Mouse (Mus musculus) intestine, postnatal 0 days (tissue): ENCODE data around the gene Bcas1. TPM values are rescaled to one million over a fixed set of nuclear protein-coding genes. Genes with fewer than 3 reads are reported as not detected.

Source experiments
- ATAC-seq: fragments of 200-750 bp; cut with Nextera tagmentation; 2 replicates; pipeline ENCODE4 v1.8.0; 2017; ENCODE audit warnings: mild to moderate bottlenecking, moderate TSS enrichment, moderate library complexity
- H3K27ac ChIP-seq: fragments of 300-500 bp; sonication (generic); 2 replicates; pipeline ENCODE4 v1.5.1; 2014; ENCODE audit warnings: mild to moderate bottlenecking, low read depth, low read length, moderate library complexity
- H3K27me3 ChIP-seq: fragments of 300-500 bp; sonication (generic); replicated peaks from 2 replicates; pipeline ENCODE4 v1.6.1; 2014; ENCODE audit warnings: low read length, mixed read lengths; ENCODE audit not compliant: control insufficient read depth, insufficient read depth
- H3K36me3 ChIP-seq: fragments of 300-500 bp; sonication (generic); 2 replicates; pipeline ENCODE4 v1.6.1; 2014; ENCODE audit warnings: mild to moderate bottlenecking, moderate library complexity; ENCODE audit not compliant: control insufficient read depth, insufficient read depth
- H3K4me1 ChIP-seq: fragments of 300-500 bp; sonication (generic); replicated peaks from 2 replicates; pipeline ENCODE4 v1.6.1; 2014; ENCODE audit warnings: antibody characterized with exemption, low read length, mixed read lengths; ENCODE audit not compliant: control insufficient read depth, insufficient read depth
- H3K4me2 ChIP-seq: fragments of 300-500 bp; sonication (generic); replicated peaks from 2 replicates; pipeline ENCODE4 v1.6.1; 2014; ENCODE audit warnings: low read depth, mild to moderate bottlenecking, moderate library complexity
- H3K4me3 ChIP-seq: fragments of 300-500 bp; sonication (generic); 2 replicates; pipeline ENCODE4 v1.5.1; 2014; ENCODE audit warnings: low read depth, low read length
- H3K9ac ChIP-seq: fragments of 300-500 bp; sonication (generic); 2 replicates; pipeline ENCODE4 v1.6.1; 2014; ENCODE audit warnings: mild to moderate bottlenecking, low read depth, low read length
- H3K9me3 ChIP-seq: fragments of 300-500 bp; sonication (generic); 2 replicates; pipeline ENCODE4 v1.6.1; 2016; ENCODE audit warnings: mixed run types; ENCODE audit not compliant: control insufficient read depth
- CTCF ChIP-seq: sonication (generic); IDR thresholded peaks from 2 replicates; pipeline ENCODE4 v1.5.1; 2016; ENCODE audit warnings: low read depth, mild to moderate bottlenecking, control low read depth, antibody characterized with exemption, moderate library complexity
- WGBS: fragments of 180-500 bp; shearing (Covaris S2); extraction: QIAGEN DNeasy Blood & Tissue Kit; methylation state at CpG from one replicate; pipeline ENCODE4 v1.1.7; 2014; 5-methylcytosine and 5-hydroxymethylcytosine counted together
- polyA plus RNA-seq: library from polyadenylated mRNA; unstranded; fragments of >200 nt; fragmentation: Nextera tagmentation; extraction: Ambion mirVana; gene quantifications from 2 replicates; pipeline ENCODE4 v1.2.1, GENCODE M21; 2015

The Bcas1 gene
- polyA plus RNA-seq, 1 experiment from 2014 or later: 5.6 TPM

GRCm38 (mm10) chr2:170343133-170343818, 84.4 kb downstream of the Bcas1 start:
- H3K36me3 ChIP-seq: no peaks in the 10 kb centered on the region
- peak overlapping the region; percentile 53; the same call in 1 of the 2 replicates for H3K4me2 ChIP-seq
- peak overlapping the region; percentile 31; the same call in 1 of the 2 replicates for H3K9ac ChIP-seq
- no peaks in the 10 kb centered on the region for H3K9me3 ChIP-seq
- peak overlapping the region; percentile 82 for H3K27ac ChIP-seq
- WGBS: 16% methylated on average over 17 of the region's 17 CpGs
- no peaks in the 10 kb centered on the region for H3K27me3 ChIP-seq
- peak; percentile 74 for ATAC-seq
- peak; percentile 87 for TF ChIP-seq CTCF
- H3K4me1 ChIP-seq: peaks cover 16% of the 10 kb centered on the region
- H3K4me3 ChIP-seq: no peak overlapping the region

GRCm38 (mm10) chr2:170342312-170342830, 85.3 kb downstream of the Bcas1 start:
- no peaks in the 10 kb centered on the region for H3K36me3 ChIP-seq
- no peak overlapping the region for H3K4me3 ChIP-seq
- H3K4me1 ChIP-seq: peaks cover 16% of the 10 kb centered on the region
- no peak for ATAC-seq
- H3K9ac ChIP-seq: no peak overlapping the region
- WGBS: 83% methylated on average over 12 of the region's 12 CpGs
- no peak for TF ChIP-seq CTCF
- H3K9me3 ChIP-seq: no peaks in the 10 kb centered on the region
- H3K27me3 ChIP-seq: no peaks in the 10 kb centered on the region
- no peak overlapping the region for H3K27ac ChIP-seq
- H3K4me2 ChIP-seq: no peak overlapping the region

- ATAC-seq: no peak
- no peak overlapping the region for H3K4me2 ChIP-seq
- 71% methylated on average over 8 of the region's 8 CpGs for WGBS
- H3K4me1 ChIP-seq: peaks cover 16% of the 10 kb centered on the region
- TF ChIP-seq CTCF: no peak
- no peaks in the 10 kb centered on the region for H3K27me3 ChIP-seq
- H3K9me3 ChIP-seq: no peaks in the 10 kb centered on the region
- H3K4me3 ChIP-seq: no peak overlapping the region
- no peak overlapping the region for H3K9ac ChIP-seq
- H3K27ac ChIP-seq: no peak overlapping the region
- H3K36me3 ChIP-seq: no peaks in the 10 kb centered on the region
These were observed 86.5 kb downstream of the Bcas1 start for GRCm38 (mm10) chr2:170341179-170341578.

- ATAC-seq: no peak
- H3K4me1 ChIP-seq: no peaks in the 10 kb centered on the region
- TF ChIP-seq CTCF: no peak
- no peak overlapping the region for H3K9ac ChIP-seq
- H3K9me3 ChIP-seq: no peaks in the 10 kb centered on the region
- 39% methylated on average over 9 of the region's 9 CpGs for WGBS
- H3K27me3 ChIP-seq: no peaks in the 10 kb centered on the region
- H3K4me3 ChIP-seq: no peak overlapping the region
- no peak overlapping the region for H3K4me2 ChIP-seq
- H3K27ac ChIP-seq: no peak overlapping the region
- no peaks in the 10 kb centered on the region for H3K36me3 ChIP-seq
These were observed 91.3 kb downstream of the Bcas1 start for GRCm38 (mm10) chr2:170336266-170336760.

- TF ChIP-seq CTCF: no peak
- Histone ChIP-seq H3K9me3 (no peaks in the 10 kb centered on the region), H3K36me3 (no peaks in the 10 kb centered on the region), H3K27me3 (no peaks in the 10 kb centered on the region), H3K4me3 (no peak overlapping the region), H3K4me2 (no peak overlapping the region), H3K9ac (no peak overlapping the region), H3K27ac (no peak overlapping the region), H3K4me1 (0 out of 2 replicates have a peak, but pooled peaks cover 4% of the 10 kb centered on the region)
- 82% methylated on average over 5 of the region's 5 CpGs for WGBS
- peak; percentile 55 for ATAC-seq
These were observed 92.5 kb downstream of the Bcas1 start for GRCm38 (mm10) chr2:170335168-170335567.

GRCm38 (mm10) chr2:170331870-170332269, 95.8 kb downstream of the Bcas1 start:
- H3K4me2 ChIP-seq: no peak overlapping the region
- H3K4me1 ChIP-seq: 0 out of 2 replicates have a peak, but pooled peaks cover 8% of the 10 kb centered on the region
- peak; percentile 18; the same call in 1 of the 2 replicates for TF ChIP-seq CTCF
- no peaks in the 10 kb centered on the region for H3K9me3 ChIP-seq
- 30% methylated on average over 2 of the region's 2 CpGs for WGBS
- H3K4me3 ChIP-seq: no peak overlapping the region
- H3K27me3 ChIP-seq: no peaks in the 10 kb centered on the region
- H3K36me3 ChIP-seq: no peaks in the 10 kb centered on the region
- no peak overlapping the region for H3K27ac ChIP-seq
- H3K9ac ChIP-seq: no peak overlapping the region; the same call in 1 of the 2 replicates
- no peak for ATAC-seq
